Mouse (Mus musculus) liver, embryonic 15.5 days (tissue): Measurements from ENCODE around the gene Nt5dc3. TPM values are rescaled to one million over a fixed set of nuclear protein-coding genes. Genes with fewer than 3 reads are reported as not detected.

Experiments used
- ATAC-seq: fragments of 200-750 bp; cut with Nextera tagmentation; 2 replicates; pipeline ENCODE4 v1.8.0; 2017; ENCODE audit warnings: moderate number of reproducible peaks, mild to moderate bottlenecking, moderate library complexity; ENCODE audit not compliant: insufficient read depth
- H3K27ac ChIP-seq: fragments of 300-500 bp; sonication (generic); replicated peaks from 2 replicates; pipeline ENCODE4 v1.5.1; 2015; ENCODE audit warnings: mild to moderate bottlenecking, inconsistent platforms
- H3K27me3 ChIP-seq: fragments of 300-500 bp; sonication (generic); 2 replicates; pipeline ENCODE4 v1.6.1; 2015; ENCODE audit warnings: mild to moderate bottlenecking, inconsistent platforms
- H3K36me3 ChIP-seq: fragments of 300-500 bp; sonication (generic); replicated peaks from 2 replicates; pipeline ENCODE4 v1.6.1; 2015; ENCODE audit warnings: moderate library complexity, mild to moderate bottlenecking, inconsistent platforms
- H3K4me1 ChIP-seq: fragments of 300-500 bp; sonication (generic); replicated peaks from 2 replicates; pipeline ENCODE4 v1.6.1; 2015; ENCODE audit warnings: inconsistent platforms
- H3K4me2 ChIP-seq: fragments of 300-500 bp; sonication (generic); 2 replicates; pipeline ENCODE4 v1.6.1; 2015; ENCODE audit warnings: moderate library complexity, mild to moderate bottlenecking, inconsistent platforms
- H3K4me3 ChIP-seq: fragments of 300-500 bp; sonication (generic); replicated peaks from 2 replicates; pipeline ENCODE4 v1.5.1; 2015; ENCODE audit warnings: mild to moderate bottlenecking, inconsistent platforms
- H3K9ac ChIP-seq: fragments of 300-500 bp; sonication (generic); 2 replicates; pipeline ENCODE4 v1.6.1; 2015; ENCODE audit warnings: moderate library complexity, mild to moderate bottlenecking, inconsistent platforms
- H3K9me3 ChIP-seq: fragments of 300-500 bp; sonication (generic); replicated peaks from 2 replicates; pipeline ENCODE4 v1.6.1; 2016; ENCODE audit warnings: inconsistent platforms
- whole genome bisulfite sequencing: fragments of 180-500 bp; shearing (Covaris S2); methylation state at CpG from one replicate; pipeline ENCODE4 v1.1.7; 2015; ENCODE audit warnings: mixed read lengths; ENCODE audit not compliant: insufficient replicate concordance; 5-methylcytosine and 5-hydroxymethylcytosine counted together
- polyA plus RNA-seq: library from polyadenylated mRNA; unstranded; fragments of >200 nt; fragmentation: Nextera tagmentation; extraction: Ambion mirVana; gene quantifications from 2 replicates; pipeline ENCODE4 v1.2.1, GENCODE M21; 2015

Gene Nt5dc3
- polyA plus RNA-seq, 1 experiment from 2014 or later, result 0.25 TPM

DNA sequence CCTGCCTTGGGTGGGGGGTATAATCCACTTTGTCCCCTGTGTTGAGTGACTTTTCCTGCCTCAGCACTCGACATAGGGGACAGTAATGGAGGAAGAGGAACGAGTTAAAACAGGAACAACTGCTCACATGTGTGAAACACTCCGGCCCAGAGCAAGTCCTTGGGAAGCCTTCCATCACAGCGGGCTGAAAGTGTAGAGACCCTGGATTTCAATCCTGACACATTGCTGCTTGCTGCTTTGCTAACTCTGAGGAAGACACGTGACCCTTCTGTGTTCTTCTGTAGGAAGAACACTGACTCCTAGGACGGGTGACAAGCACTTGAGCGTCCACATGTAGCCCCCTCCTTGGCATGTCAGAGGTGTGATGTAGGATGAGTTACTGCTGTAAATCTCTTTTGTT lies 36.3 kb downstream of the Nt5dc3 start:
- Histone ChIP-seq H3K36me3 (no peaks in the 10 kb centered on the region), H3K27ac (no peak overlapping the region), H3K4me1 (no peaks in the 10 kb centered on the region), H3K27me3 (no peaks in the 10 kb centered on the region), H3K9me3 (no peaks in the 10 kb centered on the region), H3K4me3 (no peak overlapping the region), H3K4me2 (no peak overlapping the region), H3K9ac (no peak overlapping the region)
- 54% methylated on average over 7 of the region's 7 CpGs for WGBS
- ATAC-seq, result no peak

DNA sequence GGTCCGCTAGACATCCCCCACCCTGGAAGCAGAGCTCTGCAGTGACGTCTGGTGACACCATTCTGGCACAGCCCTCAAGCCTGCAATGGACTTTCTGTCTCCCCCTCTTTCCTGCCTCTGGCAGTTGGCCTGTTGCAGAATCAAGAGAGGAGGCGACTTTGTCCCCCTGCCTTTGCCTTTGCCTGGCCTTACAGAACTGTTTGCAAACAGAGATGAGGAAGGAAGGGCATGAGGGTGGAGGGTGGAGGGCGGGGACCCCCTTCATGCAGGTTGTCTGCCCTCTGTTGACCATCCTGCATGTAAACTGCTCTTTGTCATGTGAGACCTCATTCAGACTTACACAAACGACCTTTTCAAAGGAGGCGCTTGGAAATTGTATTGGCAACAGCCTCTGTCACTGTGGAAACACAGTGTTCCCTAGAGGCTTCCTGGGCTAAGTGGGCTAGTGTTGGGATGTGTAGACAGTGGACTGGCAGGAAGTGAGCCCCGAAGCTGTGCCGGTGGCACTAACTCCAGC lies 40.9 kb downstream of the Nt5dc3 start:
- H3K27ac ChIP-seq, result no peak overlapping the region
- H3K4me3 ChIP-seq, result no peak overlapping the region
- H3K36me3 ChIP-seq, result 0 out of 2 replicates have a peak, but pooled peaks cover under 1% of the 10 kb centered on the region
- 51% methylated on average over 8 of the region's 8 CpGs for WGBS
- H3K9ac ChIP-seq, result no peak overlapping the region
- H3K27me3 ChIP-seq, result no peaks in the 10 kb centered on the region
- no peak for ATAC-seq
- no peaks in the 10 kb centered on the region for H3K9me3 ChIP-seq
- no peak overlapping the region for H3K4me2 ChIP-seq
- H3K4me1 ChIP-seq, result no peaks in the 10 kb centered on the region

DNA sequence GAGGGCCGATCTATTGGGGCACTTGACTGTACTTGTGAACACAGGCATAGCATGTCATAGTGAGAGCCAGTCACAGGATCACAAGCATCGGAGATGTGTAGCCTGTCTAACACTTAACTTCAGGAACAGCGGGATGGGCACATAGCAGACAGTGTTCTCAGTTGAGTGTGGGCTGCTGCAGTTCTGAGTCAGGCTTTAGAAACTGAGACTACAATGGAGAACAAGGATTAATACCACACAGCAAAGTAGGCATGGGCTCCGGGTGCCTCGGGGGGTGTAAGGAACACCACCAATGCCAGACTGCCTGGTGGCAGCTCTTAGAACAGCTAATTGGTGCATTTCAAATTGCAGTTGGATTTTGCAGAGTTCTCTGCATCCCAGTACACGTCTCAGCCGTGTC lies 42.2 kb downstream of the Nt5dc3 start:
- Histone ChIP-seq H3K4me1 (no peaks in the 10 kb centered on the region), H3K36me3 (0 out of 2 replicates have a peak, but pooled peaks cover 4% of the 10 kb centered on the region), H3K4me2 (no peak overlapping the region), H3K4me3 (no peak overlapping the region), H3K9me3 (no peaks in the 10 kb centered on the region), H3K27ac (no peak overlapping the region), H3K27me3 (no peaks in the 10 kb centered on the region), H3K9ac (no peak overlapping the region)
- WGBS, result 82% methylated on average over 7 of the region's 7 CpGs
- no peak for ATAC-seq

DNA sequence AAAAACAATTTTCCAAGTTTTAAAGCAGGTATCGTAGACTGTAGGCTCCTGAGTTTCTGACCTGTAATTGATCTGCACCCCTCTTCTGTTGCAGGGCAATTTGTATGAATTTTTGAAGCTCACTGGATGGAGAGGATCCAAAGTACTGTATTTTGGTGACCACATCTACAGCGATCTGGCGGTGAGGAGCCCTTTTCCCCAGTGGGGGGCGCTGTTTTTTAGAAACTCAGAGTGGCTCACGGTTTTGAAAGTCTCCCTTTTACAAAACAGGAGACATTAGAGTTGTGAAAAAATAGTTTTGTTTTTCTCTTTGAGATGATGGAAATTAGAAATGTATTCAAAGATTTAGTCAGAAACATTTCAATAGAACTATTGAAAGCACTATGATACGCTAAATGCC lies 45.3 kb downstream of the Nt5dc3 start:
- H3K27ac ChIP-seq, result no peak overlapping the region
- no peak overlapping the region for H3K4me2 ChIP-seq
- H3K9me3 ChIP-seq, result no peaks in the 10 kb centered on the region
- no peaks in the 10 kb centered on the region for H3K27me3 ChIP-seq
- no peaks in the 10 kb centered on the region for H3K4me1 ChIP-seq
- 77% methylated on average over 6 of the region's 6 CpGs for WGBS
- no peak for ATAC-seq
- H3K4me3 ChIP-seq, result no peak overlapping the region
- H3K36me3 ChIP-seq, result 0 out of 2 replicates have a peak, but pooled peaks cover 4% of the 10 kb centered on the region
- H3K9ac ChIP-seq, result no peak overlapping the region

DNA sequence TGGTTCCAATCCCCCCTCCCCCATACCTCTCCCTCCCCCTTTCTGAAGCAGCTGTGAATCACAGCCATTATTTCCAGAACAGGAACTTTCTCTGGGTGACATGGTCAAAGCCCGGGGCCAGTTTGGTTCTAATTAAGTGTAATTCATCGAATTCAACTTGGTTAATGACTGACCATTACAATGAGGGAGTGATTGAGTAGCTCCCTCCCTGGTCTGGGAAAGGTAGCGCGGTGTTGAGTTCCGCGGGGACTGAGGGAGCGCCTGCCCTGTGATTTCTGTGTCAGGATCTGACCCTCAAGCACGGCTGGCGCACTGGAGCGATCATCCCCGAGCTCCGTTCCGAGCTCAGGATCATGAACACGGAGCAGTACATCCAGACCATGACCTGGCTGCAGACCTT lies 46.1 kb downstream of the Nt5dc3 start:
- H3K9me3 ChIP-seq, result no peaks in the 10 kb centered on the region
- H3K9ac ChIP-seq, result no peak overlapping the region
- H3K27me3 ChIP-seq, result no peaks in the 10 kb centered on the region
- no peak overlapping the region for H3K4me2 ChIP-seq
- ATAC-seq, result no peak
- H3K36me3 ChIP-seq, result 0 out of 2 replicates have a peak, but pooled peaks cover 4% of the 10 kb centered on the region
- WGBS, result 83% methylated on average over 14 of the region's 14 CpGs
- no peak overlapping the region for H3K4me3 ChIP-seq
- H3K27ac ChIP-seq, result no peak overlapping the region
- no peaks in the 10 kb centered on the region for H3K4me1 ChIP-seq

DNA sequence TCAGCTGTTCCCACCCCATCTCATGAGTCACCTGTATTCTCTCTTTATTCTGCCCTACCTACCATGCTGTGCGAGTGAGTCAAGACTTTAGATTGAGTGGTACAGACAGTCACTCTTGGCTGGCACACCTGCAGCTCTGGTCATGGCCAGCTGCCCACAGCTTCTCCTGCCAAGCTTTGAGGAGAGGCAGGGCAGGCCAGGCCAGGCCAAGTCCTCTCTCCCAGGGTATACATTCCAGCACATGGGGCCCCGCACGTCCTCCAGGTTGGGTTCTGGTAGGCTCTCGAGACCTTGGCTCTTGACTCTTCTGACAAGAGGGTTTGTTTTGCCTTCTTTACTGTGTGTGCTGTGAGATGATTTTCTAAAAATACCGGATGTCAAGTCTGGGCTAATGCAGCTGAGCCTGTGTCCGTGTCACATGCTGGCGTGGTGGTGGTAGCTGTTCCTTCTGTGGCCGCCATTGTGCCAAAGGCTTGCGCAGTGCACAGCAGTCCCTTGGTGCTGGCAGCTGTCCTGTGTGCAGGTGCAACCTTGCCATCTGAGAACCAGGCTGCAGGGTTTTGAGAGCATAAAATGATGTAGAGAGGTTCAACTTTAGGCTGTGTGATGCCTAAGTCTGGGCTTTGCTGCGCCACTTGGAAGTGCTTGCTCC lies 47.2 kb downstream of the Nt5dc3 start:
- WGBS, result 79% methylated on average over 10 of the region's 10 CpGs
- no peak overlapping the region for H3K9ac ChIP-seq
- H3K27me3 ChIP-seq, result no peaks in the 10 kb centered on the region
- no peak for ATAC-seq
- no peak overlapping the region for H3K4me2 ChIP-seq
- H3K4me1 ChIP-seq, result no peaks in the 10 kb centered on the region
- 0 out of 2 replicates have a peak, but pooled peaks cover 4% of the 10 kb centered on the region for H3K36me3 ChIP-seq
- no peak overlapping the region for H3K4me3 ChIP-seq
- H3K27ac ChIP-seq, result no peak overlapping the region
- H3K9me3 ChIP-seq, result no peaks in the 10 kb centered on the region

DNA sequence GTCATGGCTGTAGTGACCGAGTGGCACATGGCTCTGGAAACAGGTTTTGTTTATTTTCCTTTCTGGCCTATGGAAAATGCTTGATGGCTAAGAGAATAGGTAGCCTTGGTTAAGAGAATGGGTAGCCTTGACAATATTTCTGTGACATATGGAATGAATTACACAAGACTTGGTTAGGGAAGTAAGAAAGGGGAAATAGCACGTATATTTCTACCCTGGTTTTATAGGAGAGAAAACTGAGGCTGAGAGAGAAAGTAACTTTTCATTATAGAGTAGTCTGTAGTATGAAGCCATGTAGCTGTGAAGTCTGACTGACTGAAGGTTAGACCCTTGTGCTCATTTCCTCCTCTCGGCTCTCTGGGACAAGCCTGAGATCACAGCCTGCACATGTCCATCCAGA lies 48.1 kb downstream of the Nt5dc3 start:
- WGBS, result 54% methylated on average over 3 of the region's 3 CpGs
- H3K4me3 ChIP-seq, result no peak overlapping the region
- no peaks in the 10 kb centered on the region for H3K9me3 ChIP-seq
- H3K27ac ChIP-seq, result no peak overlapping the region
- H3K36me3 ChIP-seq, result 0 out of 2 replicates have a peak, but pooled peaks cover 4% of the 10 kb centered on the region
- H3K9ac ChIP-seq, result no peak overlapping the region
- no peak for ATAC-seq
- no peaks in the 10 kb centered on the region for H3K27me3 ChIP-seq
- H3K4me2 ChIP-seq, result no peak overlapping the region
- H3K4me1 ChIP-seq, result no peaks in the 10 kb centered on the region

DNA sequence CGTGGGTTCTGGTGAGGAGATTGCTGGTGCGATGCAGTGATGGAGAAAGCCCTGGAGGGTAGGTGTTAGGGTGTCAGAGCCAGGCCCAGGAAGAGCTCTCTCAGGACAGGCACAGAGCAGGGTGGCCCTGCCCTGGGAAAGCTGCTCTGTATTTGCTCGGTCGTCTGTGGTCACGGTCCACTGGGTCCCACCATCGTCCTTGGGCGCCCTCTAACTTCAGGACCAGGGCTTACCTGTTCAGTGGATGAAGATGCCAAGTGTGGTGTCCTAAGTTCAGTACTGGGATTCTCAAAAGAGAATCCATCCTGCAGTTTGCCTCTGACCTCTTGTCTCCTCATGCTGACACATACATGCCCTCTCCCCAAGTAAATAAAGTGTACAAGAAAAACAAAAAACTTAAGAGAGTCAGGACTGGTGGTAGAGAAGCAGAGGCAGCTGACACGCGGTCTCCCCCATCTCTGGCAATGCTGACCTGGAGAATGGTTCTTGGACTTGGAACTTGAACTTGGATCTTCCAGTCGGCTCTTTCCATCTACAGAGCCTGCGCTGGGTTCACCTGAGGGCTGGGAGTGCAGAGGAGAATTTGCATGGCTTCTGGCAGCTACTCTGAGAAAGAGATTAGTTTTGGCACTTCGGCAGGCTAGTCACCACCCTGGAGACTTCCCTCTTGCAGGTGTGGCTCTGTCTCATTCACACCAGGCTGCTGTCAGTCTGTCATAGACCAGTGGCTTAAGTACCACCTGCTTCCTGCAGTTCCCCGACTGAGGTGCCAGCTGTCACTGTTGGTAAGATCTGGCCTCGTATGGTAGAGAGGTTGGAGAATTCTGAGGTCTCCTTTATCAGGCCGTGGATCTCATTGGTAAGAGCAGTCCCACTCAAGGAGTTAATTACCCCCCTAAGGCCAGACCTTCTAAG lies 49.7 kb downstream of the Nt5dc3 start:
- Histone ChIP-seq H3K27me3 (no peaks in the 10 kb centered on the region), H3K9ac (no peak overlapping the region), H3K4me2 (no peak overlapping the region), H3K27ac (no peak overlapping the region), H3K4me3 (no peak overlapping the region), H3K9me3 (no peaks in the 10 kb centered on the region), H3K36me3 (0 out of 2 replicates have a peak, but pooled peaks cover 4% of the 10 kb centered on the region), H3K4me1 (no peaks in the 10 kb centered on the region)
- 74% methylated on average over 15 of the region's 15 CpGs for WGBS
- no peak for ATAC-seq

DNA sequence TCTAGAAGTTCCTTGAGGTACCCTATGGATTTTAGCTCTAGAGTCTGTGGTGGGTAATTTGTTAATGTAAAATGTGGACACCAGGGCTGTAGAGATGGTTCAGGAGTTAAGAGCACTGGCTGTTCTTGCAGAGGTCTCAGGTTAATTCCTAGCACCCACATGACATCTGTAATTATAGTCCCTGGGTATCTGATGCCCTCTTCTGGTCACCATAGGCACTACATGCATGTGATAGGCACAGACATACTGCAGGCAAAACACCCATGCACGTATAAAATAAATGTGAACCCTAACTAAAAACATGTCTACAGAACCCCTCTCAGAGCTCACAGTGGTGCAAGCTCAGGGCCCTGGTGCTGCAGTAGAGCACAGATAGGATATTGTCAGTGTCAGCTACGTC lies 50.7 kb downstream of the Nt5dc3 start:
- WGBS, result 71% methylated on average over 2 of the region's 2 CpGs
- Histone ChIP-seq H3K9me3 (no peaks in the 10 kb centered on the region), H3K4me3 (no peak overlapping the region)

DNA sequence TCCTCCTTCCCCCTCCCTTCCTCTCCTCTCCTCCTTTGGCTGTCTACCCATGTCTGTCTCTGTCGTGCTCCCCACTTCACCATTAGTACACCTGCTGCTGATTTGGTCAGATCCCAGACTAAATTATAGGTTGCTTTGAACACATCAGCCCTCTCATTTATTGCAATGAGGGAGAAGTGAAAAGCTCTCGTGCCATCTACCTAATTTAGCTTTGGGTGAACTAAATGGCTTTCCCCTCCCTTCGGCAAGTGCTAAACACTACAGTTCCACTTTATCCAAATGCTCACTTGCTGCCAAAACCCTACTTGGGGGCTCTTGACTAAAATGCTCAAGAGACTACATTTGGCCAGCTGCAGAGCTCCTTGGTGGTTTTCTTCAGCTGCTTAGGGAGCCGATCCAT lies 58.0 kb downstream of the Nt5dc3 start:
- Histone ChIP-seq H3K36me3 (no peaks in the 10 kb centered on the region), H3K9me3 (no peaks in the 10 kb centered on the region), H3K4me1 (no peaks in the 10 kb centered on the region), H3K27ac (no peak overlapping the region), H3K4me3 (no peak overlapping the region), H3K9ac (no peak overlapping the region), H3K27me3 (peaks cover 19% of the 10 kb centered on the region), H3K4me2 (no peak overlapping the region)
- no peak for ATAC-seq
- WGBS, result 61% methylated on average over 4 of the region's 4 CpGs

More for the DNA sequence above, 50.7 kb downstream of the Nt5dc3 start:
- H3K36me3 ChIP-seq, result 0 out of 2 replicates have a peak, but pooled peaks cover 4% of the 10 kb centered on the region
- 0 out of 2 replicates have a peak, but pooled peaks cover 4% of the 10 kb centered on the region for H3K27me3 ChIP-seq
- ATAC-seq, result no peak
- no peaks in the 10 kb centered on the region for H3K4me1 ChIP-seq
- no peak overlapping the region for H3K27ac ChIP-seq
- H3K4me2 ChIP-seq, result no peak overlapping the region
- H3K9ac ChIP-seq, result no peak overlapping the region

DNA sequence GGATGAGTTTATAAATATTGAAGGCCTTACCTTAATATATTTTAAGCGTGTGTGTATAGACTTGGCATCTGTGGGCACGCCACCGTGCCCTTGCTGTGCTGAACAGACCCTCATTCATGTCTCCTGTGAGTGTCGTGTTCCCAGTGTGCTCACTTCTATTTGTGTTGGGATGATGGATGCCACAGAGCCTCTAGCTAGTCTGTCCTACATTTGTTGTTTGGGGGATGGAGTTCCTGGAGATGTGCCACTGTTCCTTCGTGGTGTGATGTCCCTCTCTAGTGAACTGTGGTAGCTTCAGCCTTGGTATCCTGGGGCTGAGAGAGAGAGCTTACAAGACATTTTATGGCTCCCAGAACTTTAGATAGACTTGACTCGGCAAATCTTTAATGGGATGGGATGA lies 60.0 kb downstream of the Nt5dc3 start:
- WGBS, result 76% methylated on average over 6 of the region's 6 CpGs
- H3K36me3 ChIP-seq, result no peaks in the 10 kb centered on the region

More for the DNA sequence above, 60.0 kb downstream of the Nt5dc3 start:
- H3K27me3 ChIP-seq, result peaks cover 37% of the 10 kb centered on the region
- H3K9me3 ChIP-seq, result no peaks in the 10 kb centered on the region
- no peak overlapping the region for H3K4me3 ChIP-seq
- no peaks in the 10 kb centered on the region for H3K4me1 ChIP-seq
- H3K9ac ChIP-seq, result no peak overlapping the region
- no peak overlapping the region for H3K27ac ChIP-seq
- ATAC-seq, result no peak
- H3K4me2 ChIP-seq, result no peak overlapping the region
